Mouse (Mus musculus): ENCODE results near the gene Usp19.

DNA sequence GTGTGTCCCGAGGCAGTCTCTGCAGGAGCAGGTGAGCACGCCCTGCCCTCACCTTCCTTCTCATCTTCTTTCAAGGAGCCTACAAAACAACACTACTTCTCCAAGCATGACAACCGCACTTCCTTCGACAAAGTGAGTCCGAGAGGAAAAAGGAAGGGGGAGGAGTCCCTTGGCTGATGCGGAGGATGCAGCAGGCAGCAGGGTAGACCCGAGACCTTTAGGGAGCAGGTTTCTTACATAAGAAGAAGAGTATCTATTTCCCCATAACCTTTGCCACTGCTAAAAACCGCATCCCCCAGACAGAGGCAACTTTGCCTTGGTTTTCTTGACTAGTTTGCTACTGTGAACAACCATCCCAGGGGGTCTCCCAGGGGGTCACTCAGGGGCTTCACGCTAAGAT, 45.3 kb upstream of the Usp19 start:
- TF ChIP-seq POLR2A (IDR thresholded peaks at IDR 0.05; ENCODE audit: low read depth, low read length) = no peak
- TF ChIP-seq CTCF (conservative IDR thresholded peaks at IDR 0.05; ENCODE audit: insufficient read depth, insufficient read length, low read depth, low read length) = no peak
